Mouse (Mus musculus) hindbrain, embryonic 14.5 days (tissue): ENCODE data around the gene B4galnt4. TPM values are rescaled to one million over a fixed set of nuclear protein-coding genes. Genes with fewer than 3 reads are reported as not detected.

Experiments used
- ATAC-seq: fragments of 200-750 bp; cut with Nextera tagmentation; 2 replicates; pipeline ENCODE4 v1.8.0; 2017; ENCODE audit warnings: moderate number of reproducible peaks, mild to moderate bottlenecking, moderate TSS enrichment, moderate library complexity; ENCODE audit not compliant: low FRiP score
- DNase-seq: peaks from one replicate; pipeline ENCODE4 v3.0.0-alpha.2; 2015; ENCODE audit warnings: low spot score
- H3K27ac ChIP-seq: fragments of 300-500 bp; sonication (generic); 2 replicates; pipeline ENCODE4 v1.5.1; 2014; ENCODE audit warnings: mild to moderate bottlenecking, moderate library complexity
- H3K27me3 ChIP-seq: fragments of 300-500 bp; sonication (generic); 2 replicates; pipeline ENCODE4 v1.6.1; 2014; ENCODE audit warnings: mild to moderate bottlenecking, low read length, mixed read lengths; ENCODE audit not compliant: control insufficient read depth, insufficient read depth
- H3K36me3 ChIP-seq: fragments of 300-500 bp; sonication (generic); replicated peaks from 2 replicates; pipeline ENCODE4 v1.6.1; 2014; ENCODE audit not compliant: control insufficient read depth, insufficient read depth
- H3K4me1 ChIP-seq: fragments of 300-500 bp; sonication (generic); replicated peaks from 2 replicates; pipeline ENCODE4 v1.6.1; 2014; ENCODE audit warnings: antibody characterized with exemption, low read length, mixed read lengths; ENCODE audit not compliant: control insufficient read depth, insufficient read depth
- H3K4me2 ChIP-seq: fragments of 300-500 bp; sonication (generic); replicated peaks from 2 replicates; pipeline ENCODE4 v1.6.1; 2014; ENCODE audit warnings: mild to moderate bottlenecking, moderate library complexity
- H3K4me3 ChIP-seq: fragments of 300-500 bp; sonication (generic); replicated peaks from 2 replicates; pipeline ENCODE4 v1.5.1; 2014; ENCODE audit warnings: mild to moderate bottlenecking, low read length
- H3K9ac ChIP-seq: fragments of 300-500 bp; sonication (generic); 2 replicates; pipeline ENCODE4 v1.6.1; 2014
- H3K9me3 ChIP-seq: fragments of 300-500 bp; sonication (generic); 2 replicates; pipeline ENCODE4 v1.6.1; 2016; ENCODE audit warnings: low read length; ENCODE audit not compliant: control insufficient read depth
- WGBS: fragments of 180-500 bp; shearing (Covaris S2); extraction: QIAGEN DNeasy Blood & Tissue Kit; methylation state at CpG from one replicate; pipeline ENCODE4 v1.1.7; 2014; 5-methylcytosine and 5-hydroxymethylcytosine counted together
- polyA plus RNA-seq: library from polyadenylated mRNA; unstranded; fragments of >200 nt; fragmentation: Nextera tagmentation; extraction: Ambion mirVana; gene quantifications from 2 replicates; pipeline ENCODE4 v1.2.1, GENCODE M21; 2014

B4galnt4 gene
- polyA plus RNA-seq, 1 experiment from 2014 or later = 41.5 TPM

- DNase-seq = no peak
- H3K4me2 ChIP-seq = no peak overlapping the region
- H3K9me3 ChIP-seq = no peaks in the 10 kb centered on the region
- no peak overlapping the region for H3K9ac ChIP-seq
- peak overlapping the region; percentile 35 for H3K27ac ChIP-seq
- H3K4me1 ChIP-seq = no peaks in the 10 kb centered on the region
- no peaks in the 10 kb centered on the region for H3K36me3 ChIP-seq
- H3K27me3 ChIP-seq = no peaks in the 10 kb centered on the region
- WGBS = 44% methylated on average over 6 of the region's 9 CpGs
- ATAC-seq = no peak
- H3K4me3 ChIP-seq = no peak overlapping the region
These were observed 19.9 kb upstream of the B4galnt4 start for GRCm38 (mm10) chr7:141040867-141041606.

- peak overlapping the region; percentile 26; the same call in 1 of the 2 replicates for H3K27ac ChIP-seq
- H3K4me1 ChIP-seq = no peaks in the 10 kb centered on the region
- ATAC-seq (peak; percentile 71; the same call in 1 of the 2 replicates), DNase-seq (peak; percentile 74)
- no peak overlapping the region for H3K4me3 ChIP-seq
- no peak overlapping the region for H3K9ac ChIP-seq
- 28% methylated on average over 5 of the region's 5 CpGs for WGBS
- H3K4me2 ChIP-seq = no peak overlapping the region
- no peaks in the 10 kb centered on the region for H3K27me3 ChIP-seq
- H3K9me3 ChIP-seq = no peaks in the 10 kb centered on the region
- H3K36me3 ChIP-seq = no peaks in the 10 kb centered on the region
These were observed 19.2 kb upstream of the B4galnt4 start for GRCm38 (mm10) chr7:141041661-141042060.

DNA sequence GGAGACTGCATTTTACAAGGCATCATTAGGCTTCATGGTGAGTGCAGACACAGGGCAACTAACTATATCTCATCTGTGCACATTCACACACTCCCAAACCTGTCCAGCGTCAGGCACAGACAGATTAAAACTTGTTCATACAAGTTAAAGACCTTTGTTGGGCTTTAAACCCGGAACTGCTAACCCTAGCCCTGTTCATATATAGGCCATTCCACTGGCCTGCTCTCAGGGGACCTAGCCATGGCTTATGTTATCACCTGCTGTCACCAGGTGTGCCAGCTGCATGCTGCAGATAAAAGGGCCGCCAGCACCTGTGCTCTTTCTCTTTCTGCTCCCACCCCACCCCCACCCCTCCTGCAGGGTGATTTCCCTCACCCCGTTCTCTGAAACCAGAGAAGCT, 18.4 kb upstream of the B4galnt4 start:
- Histone ChIP-seq H3K4me1 (peaks cover 5% of the 10 kb centered on the region; the same call in 1 of the 2 replicates), H3K9me3 (no peaks in the 10 kb centered on the region), H3K9ac (no peak overlapping the region), H3K36me3 (no peaks in the 10 kb centered on the region), H3K4me3 (no peak overlapping the region), H3K27me3 (no peaks in the 10 kb centered on the region), H3K27ac (no peak overlapping the region), H3K4me2 (no peak overlapping the region)
- DNase-seq (no peak), ATAC-seq (no peak)
- 71% methylated on average over 4 of the region's 4 CpGs for WGBS

- H3K4me1 ChIP-seq = peaks cover 6% of the 10 kb centered on the region
- no peak overlapping the region for H3K9ac ChIP-seq
- no peak overlapping the region for H3K4me3 ChIP-seq
- H3K36me3 ChIP-seq = no peaks in the 10 kb centered on the region
- ATAC-seq (no peak), DNase-seq (no peak)
- H3K9me3 ChIP-seq = no peaks in the 10 kb centered on the region
- peak overlapping the region; percentile 58 for H3K27ac ChIP-seq
- H3K27me3 ChIP-seq = no peaks in the 10 kb centered on the region
- 72% methylated on average over 6 of the region's 6 CpGs for WGBS
- H3K4me2 ChIP-seq = peak overlapping the region; percentile 94; the same call in 1 of the 2 replicates
These were observed 13.8 kb upstream of the B4galnt4 start for GRCm38 (mm10) chr7:141046931-141047580.

DNA sequence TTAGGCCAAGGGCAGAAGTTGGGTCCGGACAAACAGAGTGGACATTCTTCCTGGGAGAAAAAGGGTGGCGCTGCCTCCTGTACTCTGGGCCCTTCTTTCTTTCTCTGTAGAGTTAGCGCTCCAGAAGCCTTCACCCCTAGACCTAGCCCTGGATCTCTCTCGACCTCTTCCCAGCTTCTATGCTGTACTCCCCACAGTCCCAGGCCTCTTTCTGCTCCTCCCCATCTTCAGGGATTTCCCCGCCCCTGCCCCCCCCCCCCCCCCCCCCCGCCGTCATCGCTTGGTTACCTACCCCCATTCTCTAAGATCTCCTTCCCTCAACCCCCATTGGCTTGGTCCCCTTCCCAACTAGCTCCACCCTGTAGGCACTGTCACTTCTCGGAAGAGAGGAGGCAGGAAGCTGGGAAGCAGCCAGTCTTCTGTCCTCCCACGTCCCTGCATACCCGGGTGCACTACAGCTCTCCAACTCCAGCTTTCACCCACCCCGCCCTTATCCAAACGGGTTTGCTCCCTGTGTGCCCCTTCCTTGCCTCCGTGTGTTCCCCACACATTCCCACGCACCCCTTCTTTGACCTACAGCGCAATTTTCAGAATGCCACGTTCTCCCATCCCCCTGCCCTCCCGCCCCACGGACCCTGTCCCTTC, 13.2 kb upstream of the B4galnt4 start:
- whole genome bisulfite sequencing = 7% methylated on average over 15 of the region's 19 CpGs
- Histone ChIP-seq H3K36me3 (no peaks in the 10 kb centered on the region), H3K9me3 (no peaks in the 10 kb centered on the region), H3K9ac (peak overlapping the region; percentile 67), H3K27me3 (no peaks in the 10 kb centered on the region), H3K4me1 (peaks cover 6% of the 10 kb centered on the region), H3K27ac (peak overlapping the region; percentile 73), H3K4me3 (peak overlapping the region; percentile 36), H3K4me2 (peak overlapping the region; percentile 94)
- DNase-seq = peak; percentile 55
- ATAC-seq = peak; percentile 86

DNA sequence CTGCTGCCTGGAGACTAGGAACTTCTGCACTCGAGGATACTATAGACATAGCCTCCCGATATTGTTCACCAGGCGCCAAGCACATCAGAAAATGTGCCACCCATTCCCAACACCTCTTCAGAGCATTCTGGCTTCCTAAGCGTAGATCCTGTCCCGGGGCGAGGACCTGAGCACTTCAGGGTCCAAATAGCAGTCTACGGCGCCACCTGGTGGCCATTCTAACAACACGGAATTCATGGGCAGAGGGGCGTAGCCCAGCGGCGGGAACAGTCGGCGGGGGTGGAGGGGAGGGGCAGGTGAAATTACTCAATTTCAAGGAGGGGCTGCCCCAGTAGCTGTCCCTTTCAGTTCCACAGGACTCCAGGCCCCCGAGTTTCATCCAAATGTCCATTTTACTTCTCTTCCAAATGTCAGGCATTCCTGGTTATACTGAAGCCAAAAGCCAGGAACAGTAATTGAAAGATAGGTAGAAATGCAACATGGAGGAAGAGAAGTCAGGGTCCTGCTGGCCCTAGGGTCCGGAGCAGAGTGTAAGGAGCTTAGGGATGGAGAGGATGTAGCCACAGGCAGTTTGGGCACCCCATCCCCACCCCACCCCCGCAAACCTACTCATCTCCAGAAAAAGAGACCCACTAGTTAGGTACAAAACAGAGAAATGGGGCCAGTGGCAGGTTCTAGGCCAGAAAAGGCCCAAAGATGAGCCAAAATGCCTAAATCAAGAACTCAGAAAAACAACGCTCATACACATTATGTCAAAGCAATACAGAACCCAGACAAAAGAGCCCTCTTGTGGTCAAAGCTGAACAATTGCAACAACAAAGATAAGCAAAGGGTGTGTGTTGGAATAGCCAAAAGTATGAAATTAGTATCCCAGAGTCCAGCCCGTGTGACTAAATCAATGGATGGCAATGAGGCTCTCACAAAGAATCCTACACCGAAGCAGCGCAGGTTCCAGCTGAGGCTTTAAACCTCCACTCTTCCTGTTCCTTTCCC, 12.4 kb upstream of the B4galnt4 start:
- no peaks in the 10 kb centered on the region for H3K36me3 ChIP-seq
- H3K4me3 ChIP-seq = peak overlapping the region; percentile 36
- no peaks in the 10 kb centered on the region for H3K9me3 ChIP-seq
- peak overlapping the region; percentile 73 for H3K27ac ChIP-seq
- ATAC-seq (peak; percentile 91), DNase-seq (peak; percentile 92)
- peaks cover 6% of the 10 kb centered on the region for H3K4me1 ChIP-seq
- H3K27me3 ChIP-seq = no peaks in the 10 kb centered on the region
- 11% methylated on average over 21 of the region's 21 CpGs for WGBS
- H3K9ac ChIP-seq = peak overlapping the region; percentile 67
- H3K4me2 ChIP-seq = peak overlapping the region; percentile 94

GRCm38 (mm10) chr7:141049326-141049725, 11.6 kb upstream of the B4galnt4 start:
- Histone ChIP-seq H3K4me1 (peaks cover 6% of the 10 kb centered on the region), H3K9me3 (no peaks in the 10 kb centered on the region), H3K36me3 (no peaks in the 10 kb centered on the region), H3K9ac (no peak overlapping the region), H3K27me3 (no peaks in the 10 kb centered on the region), H3K4me2 (no peak overlapping the region), H3K4me3 (no peak overlapping the region), H3K27ac (no peak overlapping the region)
- WGBS = 91% methylated on average over 2 of the region's 2 CpGs
- DNase-seq (no peak), ATAC-seq (peak; percentile 19; the same call in 1 of the 2 replicates)

DNA sequence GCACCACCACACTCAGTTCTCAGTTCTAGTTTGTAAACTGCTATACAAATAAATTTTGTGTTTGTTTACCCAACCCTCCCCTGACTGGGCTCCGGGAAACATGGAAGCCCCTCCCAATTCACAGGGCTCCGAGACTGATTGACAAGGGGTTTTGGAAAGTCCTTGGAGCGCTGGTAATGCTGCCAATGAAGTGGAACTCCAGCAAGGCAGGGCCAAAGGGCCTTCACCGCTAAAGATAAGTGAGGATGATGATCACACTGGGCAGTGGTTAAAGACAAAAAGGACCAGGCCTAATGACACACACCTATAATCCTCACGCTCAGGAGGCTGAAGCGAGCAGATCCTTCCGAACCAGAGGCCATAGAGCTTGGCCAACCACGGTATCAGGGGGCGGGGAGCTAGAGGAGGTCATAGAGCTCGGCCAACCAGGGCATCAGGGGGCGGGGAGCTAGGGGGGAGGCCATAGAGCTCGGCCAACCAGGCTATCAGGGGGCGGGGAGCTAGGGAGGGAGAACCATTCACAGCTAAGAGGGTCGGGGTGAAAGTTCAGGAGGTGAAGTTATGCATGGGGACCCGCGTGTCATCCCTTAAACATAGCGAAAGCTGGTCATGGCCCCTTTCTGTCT, 9.7 kb upstream of the B4galnt4 start:
- no peaks in the 10 kb centered on the region for H3K9me3 ChIP-seq
- no peak overlapping the region for H3K4me2 ChIP-seq
- H3K27me3 ChIP-seq = no peaks in the 10 kb centered on the region
- H3K36me3 ChIP-seq = no peaks in the 10 kb centered on the region
- DNase-seq (no peak), ATAC-seq (no peak)
- no peak overlapping the region for H3K9ac ChIP-seq
- peaks cover 6% of the 10 kb centered on the region for H3K4me1 ChIP-seq
- H3K4me3 ChIP-seq = no peak overlapping the region
- no peak overlapping the region for H3K27ac ChIP-seq
- 65% methylated on average over 17 of the region's 17 CpGs for WGBS
